In genomic region chr12:79574159-79575040, GRCm38 (mm10) we compare ENCODE assay signal across 16 mouse cellular contexts.
DNase-seq lines count a peak whose midpoint lies in the region; ATAC-seq lines count a peak whose summit lies in the region.
"Had no signal": no experiment of that assay in that cellular context is flagged by ENCODE, and none has a peak within 500 bp of the region (broad histone marks: within the 10 kb centered on the region; RNA-seq: fewer than 3 reads in every experiment).

No protein-coding gene starts in this region.

- no peaks in the 10 kb centered on the region for H3K27me3 ChIP-seq in kidney, embryonic 14.5 days (ENCODE audit: control insufficient read depth, insufficient read depth, low read length)
- H3K27me3 ChIP-seq in midbrain, embryonic 11.5 days (ENCODE audit: control insufficient read depth, insufficient read depth, low read length) = no peaks in the 10 kb centered on the region
- no peaks in the 10 kb centered on the region for H3K27me3 ChIP-seq in midbrain, embryonic 10.5 days (ENCODE audit: low read depth, poor library complexity, severe bottlenecking)
- H3K27me3 ChIP-seq in embryonic facial prominence, embryonic 13.5 days = no peaks in the 10 kb centered on the region
- no peaks in the 10 kb centered on the region for H3K27me3 ChIP-seq in limb, embryonic 15.5 days
- H3K27me3 ChIP-seq: hindbrain, embryonic 13.5 days; intestine, embryonic 15.5 days; liver, embryonic 13.5 days had no signal

- DNase-seq in kidney, postnatal 25 days = no peak
- DNase-seq in midbrain, embryonic 11.5 days (ENCODE audit: low spot score, missing footprints) = peak; percentile 84
- no peak for DNase-seq in midbrain, embryonic 10.5 days (ENCODE audit: low spot score)
- DNase-seq in frontal cortex, postnatal 36 days (ENCODE audit: low spot score in 2 of 2) = no peak
- DNase-seq: adrenal gland, postnatal 36 days; cerebellum, adult 9-10 months; embryo, embryonic 11 days; gastrocnemius, postnatal 10 days; liver, embryonic 13.5 days; lung, postnatal 14 days; right cerebral cortex, postnatal 4 days had no signal

- 0 out of 2 replicates have a peak, but pooled peaks cover 7% of the 10 kb centered on the region for H3K9me3 ChIP-seq in kidney, embryonic 14.5 days (ENCODE audit: control insufficient read depth, low read length)
- no peaks in the 10 kb centered on the region; the same call in 1 of the 2 replicates for H3K9me3 ChIP-seq in midbrain, embryonic 11.5 days (ENCODE audit: control insufficient read depth, low read length)
- peaks cover 14% of the 10 kb centered on the region; the same call in 1 of the 2 replicates for H3K9me3 ChIP-seq in midbrain, embryonic 10.5 days (replicated peaks)
- peaks cover 16% of the 10 kb centered on the region for H3K9me3 ChIP-seq in embryonic facial prominence, embryonic 13.5 days
- no peaks in the 10 kb centered on the region for H3K9me3 ChIP-seq in limb, embryonic 15.5 days
- H3K9me3 ChIP-seq: intestine, embryonic 15.5 days; liver, embryonic 13.5 days had no signal

- WGBS in kidney, embryonic 14.5 days = 25% methylated on average over 6 of the region's 6 CpGs
- WGBS in midbrain, embryonic 11.5 days = 58% methylated on average over 6 of the region's 6 CpGs
- WGBS in midbrain, embryonic 10.5 days = 71% methylated on average over 6 of the region's 6 CpGs
- 53% methylated on average over 6 of the region's 6 CpGs for WGBS in embryonic facial prominence, embryonic 13.5 days
- 52% methylated on average over 6 of the region's 6 CpGs for WGBS in limb, embryonic 15.5 days

- peak; percentile 92 for ATAC-seq in kidney, embryonic 14.5 days (ENCODE audit: low FRiP score, low TSS enrichment)
- ATAC-seq in midbrain, embryonic 11.5 days (ENCODE audit: low FRiP score) = no peak
- 0 out of 2 replicates have a peak, but pooled peaks have one; percentile 26 for ATAC-seq in embryonic facial prominence, embryonic 13.5 days (ENCODE audit: insufficient number of reproducible peaks, insufficient read depth, low FRiP score, low TSS enrichment, low read depth)
- ATAC-seq in limb, embryonic 15.5 days (ENCODE audit: insufficient number of reproducible peaks, low FRiP score, low TSS enrichment, low read depth) = peak; percentile 88
- ATAC-seq: intestine, embryonic 15.5 days had no signal

- no peak overlapping the region for H3K4me2 ChIP-seq in kidney, embryonic 14.5 days (replicated peaks; ENCODE audit: low read depth, low read length)
- no peak overlapping the region for H3K4me2 ChIP-seq in midbrain, embryonic 11.5 days
- H3K4me2 ChIP-seq in embryonic facial prominence, embryonic 13.5 days = no peak overlapping the region
- no peak overlapping the region for H3K4me2 ChIP-seq in limb, embryonic 15.5 days
- H3K4me2 ChIP-seq: hindbrain, embryonic 13.5 days; intestine, embryonic 15.5 days; liver, embryonic 13.5 days had no signal

- no peak overlapping the region for H3K9ac ChIP-seq in kidney, embryonic 14.5 days (ENCODE audit: low read depth, low read length)
- H3K9ac ChIP-seq in midbrain, embryonic 11.5 days (ENCODE audit: low read length) = no peak overlapping the region
- H3K9ac ChIP-seq in embryonic facial prominence, embryonic 13.5 days = no peak overlapping the region
- H3K9ac ChIP-seq in limb, embryonic 15.5 days = no peak overlapping the region
- H3K9ac ChIP-seq: hindbrain, embryonic 13.5 days; intestine, embryonic 15.5 days; liver, embryonic 13.5 days had no signal

- H3K4me1 ChIP-seq in kidney, embryonic 14.5 days (ENCODE audit: control insufficient read depth, insufficient read depth, low read length) = peaks cover 9% of the 10 kb centered on the region
- H3K4me1 ChIP-seq in midbrain, embryonic 11.5 days (ENCODE audit: control insufficient read depth, insufficient read depth, low read length) = no peaks in the 10 kb centered on the region
- peaks cover 7% of the 10 kb centered on the region for H3K4me1 ChIP-seq in midbrain, embryonic 10.5 days
- H3K4me1 ChIP-seq in embryonic facial prominence, embryonic 13.5 days = peaks cover 7% of the 10 kb centered on the region; the same call in 1 of the 2 replicates
- peaks cover 8% of the 10 kb centered on the region for H3K4me1 ChIP-seq in limb, embryonic 15.5 days
- H3K4me1 ChIP-seq: hindbrain, embryonic 13.5 days; intestine, embryonic 15.5 days; liver, embryonic 13.5 days had no signal

- no peaks in the 10 kb centered on the region for H3K36me3 ChIP-seq in kidney, embryonic 14.5 days (ENCODE audit: control insufficient read depth, insufficient read depth, low read length)
- no peaks in the 10 kb centered on the region for H3K36me3 ChIP-seq in midbrain, embryonic 11.5 days (ENCODE audit: control insufficient read depth, insufficient read depth, low read length)
- no peaks in the 10 kb centered on the region for H3K36me3 ChIP-seq in midbrain, embryonic 10.5 days
- no peaks in the 10 kb centered on the region; the same call in 1 of the 2 replicates for H3K36me3 ChIP-seq in embryonic facial prominence, embryonic 13.5 days
- H3K36me3 ChIP-seq in limb, embryonic 15.5 days = no peaks in the 10 kb centered on the region
- H3K36me3 ChIP-seq: hindbrain, embryonic 13.5 days; intestine, embryonic 15.5 days; liver, embryonic 13.5 days had no signal

- no peak overlapping the region for H3K4me3 ChIP-seq in kidney, embryonic 14.5 days (ENCODE audit: low read length)
- H3K4me3 ChIP-seq in midbrain, embryonic 11.5 days (ENCODE audit: low read depth, low read length) = no peak overlapping the region
- no peak overlapping the region for H3K4me3 ChIP-seq in midbrain, embryonic 10.5 days
- no peak overlapping the region for H3K4me3 ChIP-seq in embryonic facial prominence, embryonic 13.5 days
- H3K4me3 ChIP-seq in limb, embryonic 15.5 days = no peak overlapping the region
- H3K4me3 ChIP-seq: hindbrain, embryonic 13.5 days; intestine, embryonic 15.5 days; liver, embryonic 13.5 days had no signal

- H3K27ac ChIP-seq in kidney, embryonic 14.5 days (ENCODE audit: low read depth, low read length) = peak overlapping the region; percentile 73; the same call in 1 of the 2 replicates
- no peak overlapping the region for H3K27ac ChIP-seq in midbrain, embryonic 11.5 days (ENCODE audit: low read depth, low read length)
- no peak overlapping the region for H3K27ac ChIP-seq in midbrain, embryonic 10.5 days (replicated peaks)
- H3K27ac ChIP-seq in embryonic facial prominence, embryonic 13.5 days = peak overlapping the region; percentile 71
- peak overlapping the region; percentile 61 for H3K27ac ChIP-seq in limb, embryonic 15.5 days
- H3K27ac ChIP-seq: hindbrain, embryonic 13.5 days; intestine, embryonic 15.5 days; liver, embryonic 13.5 days had no signal

Comparison
In these comparisons a context has a peak if more than half of its experiments do, and no peak if none do; other contexts are left out.
1. H3K27ac ChIP-seq: peak in kidney, embryonic 14.5 days (single experiment), embryonic facial prominence, embryonic 13.5 days (single experiment) and limb, embryonic 15.5 days (single experiment); none in midbrain, embryonic 11.5 days (single experiment) and midbrain, embryonic 10.5 days (single experiment).